Mouse (Mus musculus) liver (tissue): ENCODE results near the gene Tacc2.
"Not testable (repeated sequence)": the region's sequence is repeated elsewhere in the genome, so short reads cannot be mapped to it uniquely, and the experiment has no call there.

Experiments
- DNase-seq: peaks from one replicate; pipeline ENCODE4 v3.0.0-alpha.2; 2020; ENCODE audit warnings: mixed read lengths

The Tacc2 gene

GRCm38 (mm10) chr7:130573746-130574145 lies 3.5 kb upstream of the Tacc2 start:
- DNase-seq: no peak

DNA sequence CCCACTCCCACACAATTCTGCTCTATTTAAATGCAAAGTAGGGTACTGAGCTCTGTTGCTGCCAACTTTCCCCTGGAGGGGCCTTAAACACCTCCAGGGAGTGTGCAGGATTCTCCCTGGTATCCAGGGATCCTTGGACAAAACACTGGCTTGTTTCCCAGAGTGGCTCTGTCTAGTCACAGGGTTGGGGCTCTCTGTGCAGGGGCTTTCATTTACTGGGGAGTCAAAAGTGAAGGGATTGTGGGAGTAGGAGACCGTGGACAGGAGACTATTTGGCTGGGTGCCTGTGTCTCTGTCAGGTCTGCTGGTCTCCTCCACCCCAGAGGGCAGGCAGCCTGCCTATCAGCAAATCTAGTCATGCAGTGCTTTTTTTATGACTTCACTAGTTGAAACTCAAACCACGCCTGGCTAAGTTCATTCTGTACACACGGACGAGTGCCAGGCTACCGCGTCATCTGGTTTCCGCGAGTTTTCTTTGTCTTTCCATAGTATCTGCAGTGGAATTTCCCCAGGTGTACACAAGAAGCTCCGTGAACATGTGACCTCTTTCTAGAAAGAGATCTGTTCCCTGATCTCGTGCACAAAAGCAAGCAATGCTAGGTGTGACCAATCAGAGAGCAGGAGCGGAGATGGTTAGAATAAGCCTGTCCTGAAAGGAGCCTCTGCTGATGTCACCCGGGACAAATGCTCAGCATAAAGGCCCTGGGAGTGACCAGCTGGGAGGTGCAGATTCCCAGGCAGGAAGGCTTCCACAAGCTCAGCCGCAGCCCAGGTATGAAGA lies 2.8 kb upstream of the Tacc2 start:
- no peak for DNase-seq

GRCm38 (mm10) chr7:130576981-130577380 lies 257 bp upstream of the Tacc2 start:
- no peak for DNase-seq

- DNase-seq: no peak
These were observed 828 bp downstream of the Tacc2 start for GRCm38 (mm10) chr7:130578066-130578465.

GRCm38 (mm10) chr7:130578607-130579006 lies 1.4 kb downstream of the Tacc2 start:
- no peak for DNase-seq

GRCm38 (mm10) chr7:130586521-130587072 lies 9.4 kb downstream of the Tacc2 start:
- DNase-seq: no peak

GRCm38 (mm10) chr7:130590081-130590828 lies 13.0 kb downstream of the Tacc2 start:
- no peak for DNase-seq

- no peak for DNase-seq
These were observed 13.7 kb downstream of the Tacc2 start for GRCm38 (mm10) chr7:130590845-130591437.

DNA sequence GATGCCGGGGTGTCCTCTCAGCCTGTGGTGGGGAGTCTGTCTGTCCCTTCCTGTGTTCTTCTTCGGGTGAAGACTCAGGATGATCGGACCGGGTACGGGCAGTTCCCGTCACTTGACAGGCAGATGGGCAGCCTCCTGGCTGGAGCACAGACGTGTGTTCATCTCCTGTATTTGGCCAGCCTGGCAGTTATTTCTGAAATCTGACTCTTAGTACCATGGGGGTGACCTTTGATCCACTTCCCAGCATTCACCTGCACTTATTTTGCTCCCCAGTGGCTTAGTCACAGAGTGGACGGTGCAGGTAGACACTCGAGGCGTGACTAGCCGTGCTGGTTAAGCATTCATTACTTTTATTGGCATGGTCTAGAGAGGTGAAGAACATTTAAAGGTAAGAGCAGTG lies 15.7 kb downstream of the Tacc2 start:
- DNase-seq: not testable (repeated sequence)

DNA sequence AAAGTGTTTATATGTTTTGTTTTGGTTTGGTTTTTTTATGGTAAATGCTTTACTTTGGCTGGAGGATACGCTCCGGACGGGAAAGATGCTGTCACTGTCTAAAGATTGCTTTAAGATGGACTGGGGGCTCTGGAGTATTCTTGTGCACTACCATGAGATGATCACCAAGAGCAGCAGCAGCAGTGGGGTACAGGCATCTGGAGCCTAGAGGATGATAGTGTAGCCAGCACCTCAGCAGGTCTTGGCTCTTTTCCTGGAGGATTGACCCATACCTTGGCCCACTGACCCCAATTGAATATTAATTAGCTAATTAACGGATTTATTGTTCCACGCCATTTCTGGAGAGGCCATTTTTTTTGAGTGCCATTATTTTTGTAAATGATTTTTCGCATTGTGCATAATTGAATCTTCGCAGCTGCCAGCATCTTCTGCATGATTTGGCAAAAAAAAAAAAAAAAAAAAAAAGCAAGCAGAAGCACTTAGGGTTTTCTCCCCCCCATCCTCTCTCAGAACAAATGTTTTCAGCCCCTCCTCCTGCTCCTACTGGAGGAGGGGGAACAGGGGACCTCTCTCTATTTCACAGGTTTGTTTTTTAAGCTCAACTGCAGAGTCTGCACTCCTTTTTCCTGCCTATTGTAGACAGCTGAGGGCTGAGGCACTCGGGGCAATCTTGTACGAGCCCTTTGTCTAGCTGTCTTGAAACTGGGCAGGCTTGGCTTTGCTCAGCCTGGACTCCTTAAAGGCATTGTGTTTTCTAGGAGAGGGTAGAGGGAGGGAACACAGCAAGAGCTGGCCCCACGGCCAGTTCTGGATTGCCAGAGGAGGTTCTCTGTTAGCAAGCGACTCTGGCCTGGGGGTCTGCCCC lies 16.4 kb downstream of the Tacc2 start:
- DNase-seq: not testable (repeated sequence)

DNA sequence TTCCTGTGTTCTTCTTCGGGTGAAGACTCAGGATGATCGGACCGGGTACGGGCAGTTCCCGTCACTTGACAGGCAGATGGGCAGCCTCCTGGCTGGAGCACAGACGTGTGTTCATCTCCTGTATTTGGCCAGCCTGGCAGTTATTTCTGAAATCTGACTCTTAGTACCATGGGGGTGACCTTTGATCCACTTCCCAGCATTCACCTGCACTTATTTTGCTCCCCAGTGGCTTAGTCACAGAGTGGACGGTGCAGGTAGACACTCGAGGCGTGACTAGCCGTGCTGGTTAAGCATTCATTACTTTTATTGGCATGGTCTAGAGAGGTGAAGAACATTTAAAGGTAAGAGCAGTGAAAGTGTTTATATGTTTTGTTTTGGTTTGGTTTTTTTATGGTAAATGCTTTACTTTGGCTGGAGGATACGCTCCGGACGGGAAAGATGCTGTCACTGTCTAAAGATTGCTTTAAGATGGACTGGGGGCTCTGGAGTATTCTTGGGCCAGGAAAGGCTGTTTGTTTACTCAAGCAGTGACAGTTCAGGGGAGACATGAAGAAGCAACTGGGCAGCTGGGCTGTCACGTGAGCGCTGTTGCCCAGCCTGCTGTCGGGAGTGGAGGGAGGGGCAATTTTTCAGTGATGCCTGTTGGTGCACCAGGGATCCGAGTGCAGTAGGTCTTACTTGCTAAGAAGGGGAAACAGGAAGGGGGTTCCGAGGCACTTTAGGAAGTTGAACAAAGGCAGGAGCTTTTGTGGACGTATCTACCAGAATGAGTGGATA lies 19.0 kb downstream of the Tacc2 start:
- not testable (repeated sequence) for DNase-seq

DNA sequence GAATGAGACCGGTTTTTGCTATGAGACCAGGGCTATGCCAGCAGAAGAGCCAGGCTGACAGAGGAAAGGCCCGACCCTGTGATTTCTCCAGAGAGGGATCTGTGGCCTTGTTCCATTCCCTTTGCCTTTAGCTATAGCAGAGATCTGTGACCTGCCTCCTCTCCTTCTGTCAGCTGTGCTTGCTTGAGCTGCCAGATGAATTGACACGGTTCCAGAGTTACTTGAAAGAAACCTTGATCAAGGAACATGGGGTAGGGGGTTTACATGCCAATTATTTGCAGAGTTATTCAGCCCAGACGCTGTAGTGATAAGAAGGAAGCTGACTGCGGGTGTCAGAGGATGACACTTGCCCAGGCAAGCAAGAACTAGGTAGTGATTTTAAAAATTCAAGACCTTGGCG lies 20.3 kb downstream of the Tacc2 start:
- no peak for DNase-seq

DNA sequence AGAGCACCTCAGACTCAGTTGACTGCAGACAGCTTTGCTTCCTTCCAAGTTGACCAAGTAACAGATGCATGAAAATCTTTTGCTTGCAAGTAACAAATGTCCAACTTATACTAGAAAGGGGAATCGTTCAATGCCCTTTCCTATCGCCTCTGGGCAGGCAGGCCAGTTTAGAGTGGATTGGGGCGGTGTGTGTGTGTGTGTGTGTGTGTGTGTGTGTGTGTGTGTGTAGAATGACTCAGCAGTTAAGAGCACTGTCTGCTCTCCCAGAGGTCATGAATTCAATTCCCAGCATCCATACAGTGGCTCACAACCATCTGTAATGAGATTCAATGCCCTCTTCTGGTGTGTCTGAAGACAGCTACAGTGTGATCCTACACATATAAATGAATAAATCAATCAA lies 22.8 kb downstream of the Tacc2 start:
- no peak for DNase-seq

- no peak for DNase-seq
These were observed 23.3 kb downstream of the Tacc2 start for GRCm38 (mm10) chr7:130600546-130600945.

DNA sequence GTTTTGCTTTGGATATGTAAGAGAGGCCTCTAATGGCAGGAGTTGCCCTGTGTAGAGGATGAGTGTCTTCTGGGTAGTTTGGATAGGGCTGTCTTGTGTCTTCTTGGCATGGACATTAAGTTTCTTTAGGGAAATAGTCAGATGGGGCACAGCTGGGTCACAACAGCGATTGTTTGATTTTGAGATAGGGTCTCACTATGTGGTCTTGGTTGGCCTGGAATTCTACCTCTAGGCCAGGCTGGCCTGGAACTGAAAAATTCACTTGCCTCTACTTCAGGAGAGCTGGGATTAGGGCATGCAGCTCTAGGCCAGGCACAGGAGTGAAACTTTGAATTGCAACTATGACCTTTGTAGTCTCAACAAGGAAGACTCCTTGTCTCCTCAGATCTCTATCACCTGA lies 25.6 kb downstream of the Tacc2 start:
- DNase-seq: no peak

GRCm38 (mm10) chr7:130603556-130603955 lies 26.3 kb downstream of the Tacc2 start:
- no peak for DNase-seq

- no peak for DNase-seq
These were observed 27.2 kb downstream of the Tacc2 start for GRCm38 (mm10) chr7:130604390-130604789.

GRCm38 (mm10) chr7:130605111-130605510 lies 27.9 kb downstream of the Tacc2 start:
- DNase-seq: no peak

DNA sequence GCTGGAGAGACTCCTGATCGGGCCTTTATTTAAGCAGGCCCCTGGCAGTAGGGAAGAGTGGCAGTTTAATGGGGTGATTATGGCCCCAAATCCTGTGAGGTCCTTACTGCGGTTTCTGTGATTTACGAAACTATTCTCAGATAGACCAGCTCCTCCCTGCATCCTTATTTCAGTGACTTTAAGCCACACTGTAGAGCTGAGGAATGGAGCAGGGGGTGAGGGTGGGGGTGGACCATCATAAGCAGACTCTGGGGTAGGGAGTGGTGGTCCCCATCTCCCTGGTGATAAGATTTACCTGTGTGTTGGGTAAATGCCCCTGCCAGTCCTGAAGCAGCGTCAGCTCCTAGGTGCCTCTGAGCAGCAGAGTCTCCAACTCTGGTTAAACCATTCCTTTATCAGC lies 29.7 kb downstream of the Tacc2 start:
- DNase-seq: no peak

DNA sequence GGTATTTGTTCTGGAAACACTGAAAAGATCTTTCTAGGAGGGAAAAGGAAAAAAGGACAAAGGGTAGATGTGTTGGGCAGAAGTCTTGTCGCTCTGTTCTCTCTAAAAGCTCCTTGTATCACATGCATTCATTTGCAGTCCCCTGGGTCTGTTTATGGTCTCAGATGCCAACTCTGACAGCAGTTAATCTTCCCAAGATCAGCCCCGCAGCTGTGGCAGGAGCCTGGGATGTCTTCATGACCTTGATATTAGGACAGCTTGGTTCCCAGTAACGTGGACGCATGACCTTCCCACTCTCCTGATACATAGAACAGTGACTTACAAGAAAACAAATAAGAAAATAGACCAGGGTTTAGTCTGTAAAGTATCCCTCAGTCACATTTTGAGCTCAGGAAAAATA lies 36.7 kb downstream of the Tacc2 start:
- no peak for DNase-seq

GRCm38 (mm10) chr7:130617591-130617990 lies 40.4 kb downstream of the Tacc2 start:
- DNase-seq: no peak

DNA sequence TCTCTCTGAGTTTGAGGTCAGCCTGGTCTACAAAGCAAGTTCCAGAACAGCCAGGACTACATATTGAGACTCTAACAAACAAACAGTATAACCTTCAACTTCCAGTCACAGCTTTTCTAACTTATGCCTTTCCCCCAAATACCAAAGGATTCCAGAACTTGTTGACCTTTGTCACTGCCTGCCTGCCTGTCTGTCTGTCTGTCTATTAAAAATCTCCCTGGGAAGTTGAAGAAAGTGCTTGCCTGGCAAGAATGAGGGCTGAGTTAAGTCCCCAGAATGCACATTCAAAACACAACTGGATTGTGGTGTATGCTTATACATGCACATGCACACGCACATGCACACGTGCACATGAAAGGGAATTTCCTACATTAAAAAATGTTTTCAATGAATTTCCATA lies 43.8 kb downstream of the Tacc2 start:
- no peak for DNase-seq
